In genomic region chr15:102592674-102593073, GRCm38 (mm10) we compare ENCODE assay signal across 18 mouse cellular contexts. TPM values are rescaled to one million over a fixed set of nuclear protein-coding genes. Genes with fewer than 3 reads are reported as not detected.
DNase-seq lines count a peak whose midpoint lies in the region; ATAC-seq and TF ChIP-seq lines count a peak whose summit lies in the region.
"Had no signal": no experiment of that assay in that cellular context is flagged by ENCODE, and none has a peak within 500 bp of the region (broad histone marks: within the 10 kb centered on the region; RNA-seq: fewer than 3 reads in every experiment).

No protein-coding gene starts in this region.

- H3K4me2 ChIP-seq in embryonic facial prominence, embryonic 11.5 days (ENCODE audit: low read depth, low read length): no peak overlapping the region
- H3K4me2 ChIP-seq: hindbrain, embryonic 14.5 days; liver, embryonic 11.5 days; midbrain, embryonic 12.5 days had no signal

- no peaks in the 10 kb centered on the region for H3K9me3 ChIP-seq in embryonic facial prominence, embryonic 11.5 days (replicated peaks; ENCODE audit: control insufficient read depth, low read length)
- no peaks in the 10 kb centered on the region for H3K9me3 ChIP-seq in embryonic facial prominence, embryonic 10.5 days
- H3K9me3 ChIP-seq: midbrain, embryonic 12.5 days; neural tube, embryonic 13.5 days had no signal

- TF ChIP-seq CTCF in layer of hippocampus, adult 2 months (conservative IDR thresholded peaks at IDR 0.05): peak; percentile 66

- peak; percentile 16 for DNase-seq in embryonic facial prominence, embryonic 11.5 days (ENCODE audit: low spot score)
- DNase-seq in embryonic facial prominence, embryonic 10.5 days (ENCODE audit: low spot score): no peak
- DNase-seq in layer of hippocampus, adult 2 months (ENCODE audit: low spot score in 2 of 2): no peak
- DNase-seq in layer of hippocampus, adult 9-10 months (ENCODE audit: low spot score): no peak
- peak; percentile 62 for DNase-seq in 3T3-L1 (ENCODE audit: low read depth, low spot score)
- DNase-seq in adipocyte (ENCODE audit: low spot score): peak; percentile 41
- no peak for DNase-seq in right cerebral cortex, adult 2 months (ENCODE audit: low spot score in 2 of 2)
- DNase-seq: adrenal gland, postnatal 10 days; B cell, adult 2 months; cerebellum, postnatal 36 days; thymus, adult 2 months had no signal

- no peaks in the 10 kb centered on the region for H3K4me1 ChIP-seq in embryonic facial prominence, embryonic 11.5 days (ENCODE audit: control insufficient read depth, insufficient read depth, low read length)
- H3K4me1 ChIP-seq in embryonic facial prominence, embryonic 10.5 days: no peaks in the 10 kb centered on the region

- ATAC-seq in embryonic facial prominence, embryonic 11.5 days (replicated peaks; ENCODE audit: insufficient number of reproducible peaks, low FRiP score, low TSS enrichment, low read depth): no peak
- no peak for ATAC-seq in inflammation-experienced regulatory T-cells, adult 6 months

- H3K27ac ChIP-seq in embryonic facial prominence, embryonic 11.5 days (replicated peaks; ENCODE audit: low read depth, low read length): no peak overlapping the region
- H3K27ac ChIP-seq in embryonic facial prominence, embryonic 10.5 days (replicated peaks): no peak overlapping the region
- peak overlapping the region; percentile 33; the same call in 1 of the 2 replicates for H3K27ac ChIP-seq in layer of hippocampus, adult 2 months
- H3K27ac ChIP-seq: hindbrain, embryonic 14.5 days; midbrain, embryonic 12.5 days had no signal

- H3K27me3 ChIP-seq in embryonic facial prominence, embryonic 11.5 days (ENCODE audit: control insufficient read depth, insufficient read depth, low read length): no peaks in the 10 kb centered on the region
- no peaks in the 10 kb centered on the region for H3K27me3 ChIP-seq in embryonic facial prominence, embryonic 10.5 days (replicated peaks; ENCODE audit: low read depth, poor library complexity, severe bottlenecking)
- H3K27me3 ChIP-seq: midbrain, embryonic 12.5 days; neural tube, embryonic 13.5 days had no signal

- no peaks in the 10 kb centered on the region for H3K36me3 ChIP-seq in embryonic facial prominence, embryonic 11.5 days (replicated peaks; ENCODE audit: control insufficient read depth, insufficient read depth, low read depth, low read length)
- 0 out of 2 replicates have a peak, but pooled peaks cover 3% of the 10 kb centered on the region for H3K36me3 ChIP-seq in embryonic facial prominence, embryonic 10.5 days (replicated peaks)
- H3K36me3 ChIP-seq: neural tube, embryonic 13.5 days had no signal

- WGBS in embryonic facial prominence, embryonic 11.5 days: 45% methylated on average over 1 of the region's 1 CpGs
- 71% methylated on average over 1 of the region's 1 CpGs for WGBS in embryonic facial prominence, embryonic 10.5 days

- no peak overlapping the region for H3K4me3 ChIP-seq in embryonic facial prominence, embryonic 11.5 days (ENCODE audit: low read depth, low read length)
- no peak overlapping the region for H3K4me3 ChIP-seq in embryonic facial prominence, embryonic 10.5 days
- H3K4me3 ChIP-seq in layer of hippocampus, adult 2 months: no peak overlapping the region
- H3K4me3 ChIP-seq: midbrain, embryonic 12.5 days; neural tube, embryonic 13.5 days had no signal

- no peak overlapping the region for H3K9ac ChIP-seq in embryonic facial prominence, embryonic 11.5 days (replicated peaks; ENCODE audit: low read length)
- H3K9ac ChIP-seq: hindbrain, embryonic 14.5 days; midbrain, embryonic 12.5 days; neural tube, embryonic 13.5 days had no signal

RNA-seq across cellular contexts. Expression of gene Gm28047, which starts 32.2 kb away (rescaled TPM):
- 0.20 and 0.21 TPM in 2 replicates for polyA plus RNA-seq in embryonic facial prominence, embryonic 11.5 days (2014; fragmentation: Nextera tagmentation; extraction: Ambion mirVana)
- not detected in 2 replicates for polyA plus RNA-seq in embryonic facial prominence, embryonic 10.5 days (2016; fragmentation: Nextera tagmentation; extraction: Ambion mirVana)
- not detected for total RNA-seq in layer of hippocampus, adult 2 months (2021)
- under 1 TPM in 1 of 3 experiments, not detected in 2; 0.85 TPM for polyA plus RNA-seq in inflammation-experienced regulatory T-cells, adult 6 months (2017; shearing (Covaris generic))
- polyA plus RNA-seq: heart, embryonic 14.5 days; hindbrain, embryonic 14.5 days; large intestine, adult 2 months; liver, embryonic 11.5 days; midbrain, embryonic 12.5 days; neural tube, embryonic 13.5 days; thymus, adult 2 months had no signal

RNA-seq across cellular contexts. Expression of gene Atf7, which starts 32.6 kb away (rescaled TPM):
- 13.7 and 17.4 TPM in 2 replicates for polyA plus RNA-seq in embryonic facial prominence, embryonic 11.5 days (2014; fragmentation: Nextera tagmentation; extraction: Ambion mirVana)
- 22.2 and 25.1 TPM in 2 replicates for polyA plus RNA-seq in embryonic facial prominence, embryonic 10.5 days (2016; fragmentation: Nextera tagmentation; extraction: Ambion mirVana)
- 10 to 100 TPM; 45.5 to 46.4 TPM for total RNA-seq in layer of hippocampus, adult 2 months (2021)
- 10 to 100 TPM; 20.8 to 59.2 (median 45.1) TPM for polyA plus RNA-seq in inflammation-experienced regulatory T-cells, adult 6 months (2017; shearing (Covaris generic))

Comparison
In these comparisons a context has a peak if more than half of its experiments do, and no peak if none do; other contexts are left out.
1. DNase-seq: peak in embryonic facial prominence, embryonic 11.5 days (single experiment), 3T3-L1 (single experiment) and adipocyte (single experiment); none in embryonic facial prominence, embryonic 10.5 days (single experiment), layer of hippocampus, adult 2 months (0 of 2), layer of hippocampus, adult 9-10 months (single experiment) and right cerebral cortex, adult 2 months (0 of 2).